Mouse (Mus musculus) urinary bladder, postnatal 4 days (tissue): ENCODE results near the gene Dock2.

Source experiments
- DNase-seq, 2 experiments: peaks; one replicate each; pipeline ENCODE4 v3.0.0; 2021 to 2022; ENCODE audit warnings: low spot score in 2 of 2

Gene Dock2

DNA sequence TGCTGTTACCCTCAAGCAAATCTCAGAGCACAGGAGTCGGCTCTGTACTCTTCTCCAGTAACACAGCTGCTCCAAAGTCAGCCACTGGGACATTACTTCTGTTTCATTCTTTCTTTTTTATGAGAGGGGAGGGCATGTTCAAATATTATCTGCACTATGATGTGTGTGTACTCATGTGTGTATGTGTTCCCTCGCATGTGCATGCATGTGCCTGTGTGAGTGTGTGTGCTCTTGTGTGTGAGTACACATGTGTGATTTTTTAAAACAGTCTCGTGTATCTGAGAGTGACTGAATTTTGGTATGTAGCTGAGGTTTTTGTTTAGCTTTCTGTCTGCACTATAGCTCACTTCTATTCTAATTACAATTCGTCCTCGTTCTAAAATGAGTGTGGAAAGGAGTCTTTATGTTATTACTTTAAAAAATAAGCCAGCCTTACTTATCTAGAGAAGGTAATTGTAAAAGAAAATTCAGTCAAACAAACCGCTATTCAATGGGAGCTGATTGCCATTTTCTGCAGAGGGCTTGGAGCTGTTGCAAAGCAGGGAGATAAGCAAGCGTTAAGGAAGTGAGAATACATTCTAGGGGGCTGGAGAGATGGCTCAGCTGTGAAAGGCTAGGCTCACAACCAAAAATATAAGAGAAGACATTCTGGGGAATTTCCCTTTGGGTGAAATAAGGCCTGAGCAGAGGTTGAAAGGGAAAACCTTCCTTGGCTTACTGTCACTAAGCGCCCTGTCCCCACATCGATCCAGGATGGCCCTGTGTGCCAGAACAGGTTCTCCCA, 589.3 kb downstream of the Dock2 start:
- no peak for DNase-seq

DNA sequence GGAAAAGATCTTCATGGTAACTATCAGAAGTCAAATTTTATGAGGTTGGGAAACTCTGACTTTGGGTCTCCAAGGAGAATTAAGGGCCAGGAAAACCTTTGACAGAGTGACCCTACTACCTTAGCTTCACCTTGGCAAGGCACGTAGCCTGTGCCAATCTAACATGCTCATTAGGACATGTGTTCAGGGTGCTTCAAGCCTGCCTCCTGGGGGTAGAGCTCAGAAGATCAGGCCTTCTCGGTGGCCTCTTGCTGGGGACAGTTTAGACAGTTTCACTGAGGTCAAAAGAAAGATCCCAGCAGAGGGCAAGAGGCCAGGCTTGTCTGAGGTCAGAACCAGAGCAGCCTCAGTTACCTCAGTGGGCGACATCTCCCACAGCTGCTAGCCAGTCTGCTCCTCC, 590.0 kb downstream of the Dock2 start:
- DNase-seq = no peak

DNA sequence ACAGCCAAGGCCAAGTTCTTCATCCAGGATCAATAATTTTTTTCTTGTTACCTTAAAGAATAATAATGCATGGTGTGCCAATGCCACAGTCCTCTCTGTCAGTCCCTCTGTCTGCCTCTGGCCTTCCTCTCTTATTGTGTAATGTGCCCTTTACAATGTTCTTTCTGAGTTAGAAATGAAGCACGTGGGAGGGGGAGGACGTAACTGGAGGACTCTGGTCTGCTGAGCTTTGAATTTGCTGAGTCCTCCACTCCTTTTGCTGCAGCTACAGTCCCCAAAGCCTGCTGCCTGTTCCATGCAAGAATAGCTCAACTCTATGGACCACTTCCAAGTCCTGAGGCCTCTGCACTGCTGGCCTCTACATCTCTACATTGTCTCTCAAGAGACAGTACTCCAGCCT, 599.4 kb downstream of the Dock2 start:
- no peak for DNase-seq

DNA sequence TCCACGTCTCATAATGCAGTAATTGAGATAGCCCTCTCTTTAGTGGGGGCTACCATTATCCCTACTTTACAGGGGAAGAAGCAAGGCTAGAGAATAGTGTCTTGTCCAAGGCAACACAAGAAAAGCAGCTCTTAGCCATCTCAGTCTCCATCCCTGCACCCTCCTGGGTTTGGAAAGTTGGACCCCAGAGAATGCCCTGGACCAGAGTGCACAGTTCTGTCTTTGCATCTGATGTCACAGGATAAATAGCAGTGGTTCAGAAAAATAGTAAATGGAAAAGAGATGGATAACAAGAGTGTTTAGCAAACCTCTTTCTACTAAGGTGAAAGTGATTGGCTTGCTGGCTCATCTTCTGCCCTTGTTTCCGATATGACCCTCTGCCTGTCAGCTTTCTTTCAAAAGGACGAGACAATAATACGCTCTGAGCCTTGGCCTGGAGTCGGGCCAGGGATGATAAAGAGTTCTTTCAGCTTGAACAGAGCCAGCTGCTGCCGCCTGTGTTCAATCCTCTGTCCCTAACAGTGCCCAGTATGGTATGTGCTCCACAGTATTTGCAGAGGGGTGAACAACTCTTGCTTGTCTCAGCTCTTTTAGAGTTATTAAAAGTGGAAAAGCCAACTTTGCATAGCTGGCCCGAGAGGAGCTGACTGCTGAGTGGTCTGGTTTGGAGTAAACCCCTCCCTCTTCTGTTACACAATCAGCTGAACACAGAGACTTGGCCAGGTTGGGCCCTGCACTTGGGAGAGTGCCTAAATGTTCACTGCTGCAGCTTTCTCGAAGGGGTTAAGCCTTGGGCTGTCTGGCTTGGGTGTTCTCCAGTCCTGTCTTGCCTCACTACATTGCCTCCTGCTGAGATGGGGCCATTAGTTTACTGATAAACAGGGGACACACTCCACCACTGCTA, 602.2 kb downstream of the Dock2 start:
- DNase-seq = peak in 1 of 2 experiments; percentile 58

DNA sequence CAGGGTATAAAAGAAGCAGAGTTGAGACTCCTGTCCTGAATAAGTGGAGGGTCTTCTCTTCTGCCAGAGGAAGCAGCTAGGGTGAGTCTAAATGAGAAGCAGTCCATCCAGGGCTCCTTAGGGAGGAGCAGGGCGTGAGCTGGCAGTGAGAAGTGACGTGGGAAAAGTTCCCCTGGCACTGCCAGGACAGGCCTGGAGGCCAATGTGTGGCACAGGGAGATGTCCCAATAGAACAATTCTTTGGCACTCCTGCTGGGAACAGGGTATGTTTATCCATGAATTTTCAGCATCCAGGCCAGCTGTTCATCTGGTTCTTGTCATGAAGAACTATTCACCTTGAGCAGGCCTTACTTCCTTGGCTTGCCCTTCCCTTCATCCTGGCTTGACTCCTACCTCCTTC, 604.9 kb downstream of the Dock2 start:
- no peak for DNase-seq
